Mouse (Mus musculus) embryonic facial prominence, embryonic 11.5 days (tissue): ENCODE results near the gene Pla2g3. TPM values are rescaled to one million over a fixed set of nuclear protein-coding genes. Genes with fewer than 3 reads are reported as not detected.

Experiments
- ATAC-seq: fragments of 200-750 bp; cut with Nextera tagmentation; replicated peaks from 2 replicates; pipeline ENCODE4 v1.8.0; 2017; ENCODE audit warnings: low read depth; ENCODE audit not compliant: insufficient number of reproducible peaks, low FRiP score, low TSS enrichment
- DNase-seq: peaks from one replicate; pipeline ENCODE4 v3.0.0-alpha.2; 2015; ENCODE audit warnings: low spot score
- H3K27ac ChIP-seq: fragments of 300-500 bp; sonication (generic); replicated peaks from 2 replicates; pipeline ENCODE4 v1.5.1; 2014; ENCODE audit warnings: mild to moderate bottlenecking, low read depth, low read length, control low read depth
- H3K27me3 ChIP-seq: fragments of 300-500 bp; sonication (generic); 2 replicates; pipeline ENCODE4 v1.6.1; 2014; ENCODE audit warnings: mild to moderate bottlenecking, low read length, moderate library complexity, mixed read lengths; ENCODE audit not compliant: control insufficient read depth, insufficient read depth
- H3K36me3 ChIP-seq: fragments of 300-500 bp; sonication (generic); replicated peaks from 2 replicates; pipeline ENCODE4 v1.6.1; 2014; ENCODE audit warnings: low read depth, mild to moderate bottlenecking, low read length, moderate library complexity, mixed read lengths; ENCODE audit not compliant: control insufficient read depth, insufficient read depth
- H3K4me1 ChIP-seq: fragments of 300-500 bp; sonication (generic); 2 replicates; pipeline ENCODE4 v1.6.1; 2014; ENCODE audit warnings: low read length, mixed read lengths; ENCODE audit not compliant: control insufficient read depth, insufficient read depth
- H3K4me2 ChIP-seq: fragments of 300-500 bp; sonication (generic); 2 replicates; pipeline ENCODE4 v1.6.1; 2014; ENCODE audit warnings: low read depth, mild to moderate bottlenecking, control low read depth, low read length, moderate library complexity
- H3K4me3 ChIP-seq: fragments of 300-500 bp; sonication (generic); 2 replicates; pipeline ENCODE4 v1.5.1; 2014; ENCODE audit warnings: low read depth, low read length, control low read depth
- H3K9ac ChIP-seq: fragments of 300-500 bp; sonication (generic); replicated peaks from 2 replicates; pipeline ENCODE4 v1.6.1; 2014; ENCODE audit warnings: mild to moderate bottlenecking, control low read depth, low read length
- H3K9me3 ChIP-seq: fragments of 300-500 bp; sonication (generic); replicated peaks from 2 replicates; pipeline ENCODE4 v1.6.1; 2016; ENCODE audit warnings: mild to moderate bottlenecking, low read length, inconsistent platforms, mixed read lengths; ENCODE audit not compliant: control insufficient read depth
- WGBS: fragments of 180-500 bp; shearing (Covaris S2); extraction: QIAGEN DNeasy Blood & Tissue Kit; methylation state at CpG from one replicate; pipeline ENCODE4 v1.1.7; 2014; 5-methylcytosine and 5-hydroxymethylcytosine counted together
- polyA plus RNA-seq: library from polyadenylated mRNA; unstranded; fragments of >200 nt; fragmentation: Nextera tagmentation; extraction: Ambion mirVana; gene quantifications from 2 replicates; pipeline ENCODE4 v1.2.1, GENCODE M21; 2014

Gene Pla2g3
- polyA plus RNA-seq, 1 experiment from 2014 or later = 0.41 TPM

GRCm38 (mm10) chr11:3536745-3537333 is 48.8 kb downstream of the Pla2g3 start:
- H3K4me1 ChIP-seq = peaks cover 4% of the 10 kb centered on the region; the same call in 1 of the 2 replicates

GRCm38 (mm10) chr11:3537711-3538110 is 49.6 kb downstream of the Pla2g3 start:
- Histone ChIP-seq H3K4me3 (no peak overlapping the region), H3K27me3 (no peaks in the 10 kb centered on the region), H3K9me3 (no peaks in the 10 kb centered on the region), H3K4me2 (peak overlapping the region; percentile 64; the same call in 1 of the 2 replicates), H3K4me1 (peaks cover 4% of the 10 kb centered on the region; the same call in 1 of the 2 replicates), H3K36me3 (no peaks in the 10 kb centered on the region), H3K9ac (no peak overlapping the region), H3K27ac (no peak overlapping the region)
- DNase-seq (no peak), ATAC-seq (no peak)
- WGBS = 77% methylated on average over 3 of the region's 3 CpGs

More at GRCm38 (mm10) chr11:3536745-3537333, 48.8 kb downstream of the Pla2g3 start:
- H3K9me3 ChIP-seq = no peaks in the 10 kb centered on the region
- H3K36me3 ChIP-seq = no peaks in the 10 kb centered on the region
- H3K4me2 ChIP-seq = no peak overlapping the region
- no peak overlapping the region for H3K9ac ChIP-seq
- 92% methylated on average over 5 of the region's 5 CpGs for WGBS
- ATAC-seq = no peak
- DNase-seq = no peak
- no peak overlapping the region for H3K27ac ChIP-seq
- no peaks in the 10 kb centered on the region for H3K27me3 ChIP-seq
- no peak overlapping the region for H3K4me3 ChIP-seq

GRCm38 (mm10) chr11:3538341-3538740 is 50.3 kb downstream of the Pla2g3 start:
- Histone ChIP-seq H3K4me3 (peak overlapping the region; percentile 55), H3K4me2 (peak overlapping the region; percentile 64), H3K27me3 (no peaks in the 10 kb centered on the region), H3K9ac (peak overlapping the region; percentile 72; the same call in 1 of the 2 replicates), H3K9me3 (no peaks in the 10 kb centered on the region), H3K27ac (no peak overlapping the region), H3K4me1 (peaks cover 4% of the 10 kb centered on the region; the same call in 1 of the 2 replicates), H3K36me3 (no peaks in the 10 kb centered on the region)
- DNase-seq = no peak
- WGBS = 73% methylated on average over 4 of the region's 4 CpGs
- ATAC-seq = no peak

GRCm38 (mm10) chr11:3539111-3539825 is 51.2 kb downstream of the Pla2g3 start:
- ATAC-seq = peak; percentile 90
- no peak overlapping the region for H3K27ac ChIP-seq
- H3K36me3 ChIP-seq = no peaks in the 10 kb centered on the region
- WGBS = 4% methylated on average over 33 of the region's 33 CpGs
- peak overlapping the region; percentile 55 for H3K4me3 ChIP-seq
- peak overlapping the region; percentile 70 for H3K4me2 ChIP-seq
- peak overlapping the region; percentile 72 for H3K9ac ChIP-seq
- peak; percentile 97 for DNase-seq
- H3K9me3 ChIP-seq = no peaks in the 10 kb centered on the region
- peaks cover 4% of the 10 kb centered on the region; the same call in 1 of the 2 replicates for H3K4me1 ChIP-seq
- H3K27me3 ChIP-seq = no peaks in the 10 kb centered on the region

- Histone ChIP-seq H3K9me3 (no peaks in the 10 kb centered on the region), H3K27ac (no peak overlapping the region), H3K9ac (peak overlapping the region; percentile 52; the same call in 1 of the 2 replicates), H3K27me3 (no peaks in the 10 kb centered on the region), H3K36me3 (no peaks in the 10 kb centered on the region), H3K4me3 (peak overlapping the region; percentile 55), H3K4me1 (peaks cover 4% of the 10 kb centered on the region; the same call in 1 of the 2 replicates), H3K4me2 (peak overlapping the region; percentile 70)
- ATAC-seq = no peak
- 80% methylated on average over 4 of the region's 4 CpGs for WGBS
- no peak for DNase-seq
These were observed 51.7 kb downstream of the Pla2g3 start for GRCm38 (mm10) chr11:3539826-3540196.

GRCm38 (mm10) chr11:3540451-3541085 is 52.5 kb downstream of the Pla2g3 start, which contains the start of gene Smtn:
TSS of gene Smtn (minus strand) at chr11:3540612.
- Histone ChIP-seq H3K4me3 (peak within 1 kb of the TSS; percentile 55), H3K4me2 (peak within 1 kb of the TSS; percentile 70), H3K27ac (no peak within 1 kb of the TSS), H3K9ac (peak within 1 kb of the TSS; percentile 52), H3K27me3 (no peaks in the 10 kb centered on the region), H3K4me1 (peaks cover 4% of the 10 kb centered on the region; the same call in 1 of the 2 replicates), H3K9me3 (no peaks in the 10 kb centered on the region), H3K36me3 (no peaks in the 10 kb centered on the region)
- ATAC-seq = no peak
- no peak for DNase-seq
- WGBS = 91% methylated on average over 23 of the region's 23 CpGs

- DNase-seq (peak; percentile 21), ATAC-seq (no peak)
- WGBS = 71% methylated on average over 3 of the region's 3 CpGs
- Histone ChIP-seq H3K9me3 (no peaks in the 10 kb centered on the region), H3K4me1 (no peaks in the 10 kb centered on the region; the same call in 1 of the 2 replicates), H3K4me2 (no peak overlapping the region), H3K36me3 (no peaks in the 10 kb centered on the region), H3K27me3 (no peaks in the 10 kb centered on the region), H3K9ac (no peak overlapping the region), H3K27ac (no peak overlapping the region), H3K4me3 (no peak overlapping the region)
These were observed 53.8 kb downstream of the Pla2g3 start for GRCm38 (mm10) chr11:3541932-3542331.
